Mouse (Mus musculus) heart, postnatal 25 days (tissue): ENCODE data around the gene Rapgef3. TPM values are rescaled to one million over a fixed set of nuclear protein-coding genes. Genes with fewer than 3 reads are reported as not detected.

Experiments
- DNase-seq: peaks from one replicate; pipeline ENCODE4 v3.0.0; 2022; ENCODE audit warnings: low spot score
- intact Hi-C: fragments of 180-260 bp; cut with DNase I; formaldehyde crosslinking; loops from one replicate; pipeline ENCODE4 v1.15.1; 2025
- total RNA-seq, 2 experiments: library from RNA; stranded (reverse); gene quantifications; 2 replicates each; pipeline ENCODE4 v1.2.3; 2021

The Rapgef3 gene
- total RNA-seq, result 10 to 100 TPM; 20.7 to 26.5 TPM

GRCm38 (mm10) chr15:97767280-97768186 lies at the start of gene Rapgef3:
TSS of gene Rapgef3 (minus strand) at chr15:97767972.
- intact Hi-C loops, result loop anchor here (2.0 kb wide), 1 partner anchor 49 kb away; no protein-coding TSS in a partner anchor
- DNase-seq, result peak; percentile 89

DNA sequence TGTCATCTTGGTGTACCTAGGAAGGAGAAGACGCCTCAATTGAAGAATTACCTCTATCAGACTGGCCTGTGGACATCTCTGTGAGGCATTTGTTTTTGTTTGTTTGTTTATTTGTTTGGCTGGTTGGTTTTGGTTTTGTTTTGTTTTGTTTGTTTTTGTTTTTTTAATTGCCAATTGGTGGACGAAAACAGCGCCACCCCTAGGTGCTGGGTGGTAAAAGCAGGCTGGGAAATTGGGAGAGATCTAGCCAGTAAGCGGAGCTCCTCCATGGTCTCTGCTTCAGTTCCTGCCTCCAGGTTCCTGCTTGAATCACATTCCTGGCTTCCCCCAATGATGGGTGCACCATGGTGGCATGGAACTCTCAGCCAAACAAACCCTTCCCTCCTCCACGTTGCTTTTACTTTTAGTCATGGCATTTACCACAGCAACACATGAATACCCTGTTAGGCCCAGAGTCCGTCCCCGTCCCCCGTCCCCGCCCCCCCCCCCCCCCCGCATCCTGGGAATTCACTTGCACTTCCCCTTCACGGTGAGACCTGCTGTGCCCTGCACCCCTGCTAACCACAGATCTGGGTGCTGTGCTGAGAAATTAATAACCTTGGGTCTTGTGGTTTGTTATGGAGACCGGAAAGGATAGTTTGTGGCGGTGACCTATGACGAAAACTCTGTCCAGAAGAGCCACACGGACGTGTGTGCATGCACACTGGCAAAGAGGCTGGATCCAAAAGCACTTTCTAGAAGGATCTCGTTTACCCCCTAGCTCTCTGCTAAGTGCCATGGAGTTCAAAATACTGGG lies 48.6 kb upstream of the Rapgef3 start:
- DNase-seq, result no peak
- intact Hi-C loops, result no loop called here

GRCm38 (mm10) chr15:97815254-97815653 lies 47.5 kb upstream of the Rapgef3 start:
- DNase-seq, result no peak
- intact Hi-C loops, result no loop called here

GRCm38 (mm10) chr15:97814703-97815102 lies 46.9 kb upstream of the Rapgef3 start:
- no peak for DNase-seq
- intact Hi-C loops, result no loop called here

DNA sequence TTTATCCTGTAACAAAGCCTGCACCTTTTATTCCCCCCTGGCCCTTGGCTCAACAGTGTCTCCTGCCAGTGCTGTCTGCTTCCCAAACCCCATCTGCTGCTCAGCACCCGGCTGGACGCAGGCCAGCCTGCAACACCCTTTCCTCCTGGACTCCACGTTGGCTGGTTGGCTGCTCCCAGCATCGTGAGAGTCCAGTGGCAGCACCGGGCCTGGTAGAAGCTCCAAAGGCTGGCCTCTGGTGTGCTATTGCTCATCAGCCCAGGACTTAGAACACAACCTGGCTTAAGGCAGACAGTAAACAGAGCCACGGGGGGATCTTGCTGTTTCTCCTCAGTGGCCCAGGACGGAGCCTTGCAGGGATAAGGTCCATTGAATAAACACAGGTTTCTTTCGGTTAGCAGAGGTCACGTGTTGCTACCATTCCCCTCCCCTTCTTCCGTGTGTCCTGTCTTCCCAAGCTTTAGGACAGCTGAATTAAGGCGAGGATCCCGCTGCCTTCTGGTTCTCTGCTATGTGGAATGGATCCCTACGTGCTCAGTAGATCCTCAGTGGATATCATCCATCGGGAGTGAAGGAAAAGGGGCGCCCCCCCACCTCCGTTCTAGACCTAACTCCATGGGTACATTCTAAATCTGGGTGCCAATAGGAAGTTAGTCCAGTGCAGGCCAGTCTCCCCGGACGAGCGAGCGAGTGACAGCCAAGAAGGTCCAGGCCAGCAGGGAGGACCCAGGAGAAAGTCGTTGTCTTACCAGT lies 45.9 kb upstream of the Rapgef3 start:
- intact Hi-C loops, result loop anchor here (2.0 kb wide), 1 partner anchor 15 kb away; no protein-coding TSS in a partner anchor
- DNase-seq, result no peak

- DNase-seq, result no peak
- intact Hi-C loops, result loop anchor here (2.0 kb wide), 1 partner anchor 16 kb away; no protein-coding TSS in a partner anchor
These were observed 45.1 kb upstream of the Rapgef3 start for GRCm38 (mm10) chr15:97812875-97813274.

- peak; percentile 72 for DNase-seq
- intact Hi-C loops, result loop anchor here (2.0 kb wide), 1 partner anchor 17 kb away; no protein-coding TSS in a partner anchor
These were observed 44.4 kb upstream of the Rapgef3 start for GRCm38 (mm10) chr15:97812126-97812525.

- DNase-seq, result no peak
- intact Hi-C loops, result no loop called here
These were observed 43.5 kb upstream of the Rapgef3 start for GRCm38 (mm10) chr15:97811307-97811706.

- no peak for DNase-seq
- intact Hi-C loops, result loop anchor here (1.0 kb wide), 1 partner anchor 39 kb away; no protein-coding TSS in a partner anchor
These were observed 42.6 kb upstream of the Rapgef3 start for GRCm38 (mm10) chr15:97810399-97810798.

DNA sequence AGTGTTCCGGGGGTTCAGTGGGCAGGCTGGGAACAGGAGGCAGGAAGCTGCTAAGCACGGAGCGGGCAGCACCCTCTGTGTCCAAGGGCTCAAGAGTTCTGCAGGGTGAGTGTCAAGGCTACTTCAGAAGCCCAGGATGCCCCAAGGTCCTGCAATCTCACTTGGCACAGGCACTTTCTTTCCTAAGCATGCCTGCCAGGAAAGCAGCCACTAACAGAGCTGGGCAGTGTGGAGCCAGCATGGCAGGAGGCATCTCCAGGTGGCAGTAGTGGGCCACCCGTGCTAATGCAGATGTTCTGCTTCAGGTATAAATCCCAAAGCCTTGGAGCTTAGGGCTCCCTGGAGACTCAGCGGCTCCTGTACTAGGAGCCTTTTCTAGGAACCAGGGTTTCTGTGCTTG lies 42.2 kb upstream of the Rapgef3 start:
- intact Hi-C loops, result loop anchor here (1.0 kb wide), 1 partner anchor 39 kb away; no protein-coding TSS in a partner anchor
- no peak for DNase-seq

- intact Hi-C loops, result no loop called here
- no peak for DNase-seq
These were observed 41.4 kb upstream of the Rapgef3 start for GRCm38 (mm10) chr15:97809206-97809605.

DNA sequence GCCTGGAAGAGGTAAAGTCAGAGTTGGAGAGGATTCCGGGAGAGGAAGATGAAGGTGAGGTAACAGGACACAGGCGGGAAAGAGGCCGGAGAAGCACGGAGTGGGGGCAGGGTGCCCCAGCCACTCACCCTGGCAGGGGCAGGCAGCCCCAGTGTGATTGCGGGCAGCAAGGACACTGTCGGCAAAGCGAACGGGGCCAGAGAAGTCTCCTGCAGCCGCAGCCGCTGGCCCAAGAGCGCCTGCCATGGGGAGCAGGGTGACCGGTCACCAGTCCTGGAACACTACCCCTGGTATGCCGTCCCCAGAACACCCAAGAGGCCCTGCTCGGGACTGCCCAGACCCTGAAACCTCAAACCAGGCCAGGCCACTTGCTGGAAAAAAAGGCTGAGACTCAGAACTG lies 40.8 kb upstream of the Rapgef3 start:
- intact Hi-C loops, result no loop called here
- DNase-seq, result no peak

- no peak for DNase-seq
- intact Hi-C loops, result no loop called here
These were observed 40.1 kb upstream of the Rapgef3 start for GRCm38 (mm10) chr15:97807867-97808266.

GRCm38 (mm10) chr15:97802575-97802974 lies 34.8 kb upstream of the Rapgef3 start:
- intact Hi-C loops, result no loop called here
- DNase-seq, result no peak

GRCm38 (mm10) chr15:97801811-97802210 lies 34.0 kb upstream of the Rapgef3 start:
- DNase-seq, result no peak
- intact Hi-C loops, result no loop called here

DNA sequence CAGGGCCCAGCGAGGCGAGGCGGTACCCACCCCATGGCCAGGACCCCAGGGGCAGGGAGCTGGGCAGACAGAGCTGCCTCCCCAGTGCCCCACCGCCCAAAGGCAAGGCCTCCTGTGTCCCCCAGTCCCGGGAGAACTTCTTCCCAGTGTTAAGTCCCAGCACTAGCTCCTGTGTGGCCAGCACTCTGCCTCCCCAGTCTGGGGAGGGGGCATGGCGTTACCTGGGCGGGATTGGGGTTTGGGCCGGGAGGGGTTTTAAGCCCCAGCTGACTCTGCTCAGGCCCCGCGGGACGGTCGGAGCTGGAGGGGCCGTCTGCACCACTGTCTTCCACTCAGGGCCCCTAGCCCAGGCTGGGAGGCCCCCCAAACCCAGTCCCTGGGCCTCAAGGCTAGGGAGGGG lies 33.1 kb upstream of the Rapgef3 start:
- intact Hi-C loops, result no loop called here
- DNase-seq, result no peak

DNA sequence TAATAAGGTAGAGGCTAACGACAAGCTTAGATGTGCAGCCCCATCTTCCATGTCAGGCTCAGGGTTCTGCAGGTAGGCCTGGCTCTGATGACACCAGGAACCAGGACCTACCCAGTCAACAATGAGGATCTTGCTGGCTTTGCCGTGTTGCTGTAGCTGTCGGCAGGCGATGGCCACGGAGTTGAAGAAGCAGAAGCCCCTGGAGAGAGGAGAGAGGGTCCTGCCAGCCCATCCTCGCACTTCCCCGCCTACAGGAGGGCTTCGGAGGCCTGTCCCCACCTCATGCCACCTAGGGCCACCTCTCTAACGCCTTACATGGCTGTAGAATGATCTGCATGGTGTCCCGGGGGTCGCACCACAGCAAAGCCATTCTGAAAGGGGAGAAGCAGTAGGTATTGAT lies 31.7 kb upstream of the Rapgef3 start:
- DNase-seq, result no peak
- intact Hi-C loops, result no loop called here

- no peak for DNase-seq
- intact Hi-C loops, result no loop called here
These were observed 30.4 kb upstream of the Rapgef3 start for GRCm38 (mm10) chr15:97798134-97798533.

- intact Hi-C loops, result no loop called here
- DNase-seq, result no peak
These were observed 29.0 kb upstream of the Rapgef3 start for GRCm38 (mm10) chr15:97796674-97797310.
